Mouse (Mus musculus) spleen, adult 2 months (tissue): ENCODE data around the gene Tmem170.

Experiments
- CTCF ChIP-seq: fragments of 200-500 bp; IDR thresholded peaks from 2 replicates; pipeline ENCODE4 v1.5.1; 2011; ENCODE audit warnings: mild to moderate bottlenecking, inconsistent platforms; ENCODE audit not compliant: insufficient read depth, insufficient read length, insufficient replicate concordance; ENCODE audit errors: extremely low read depth
- POLR2A ChIP-seq: fragments of 200-500 bp; IDR thresholded peaks from 2 replicates; pipeline ENCODE4 v1.6.1; 2011; ENCODE audit warnings: low read depth, low read length, inconsistent platforms

GRCm38 (mm10) chr8:111898586-111898985 lies 22.0 kb upstream of the Tmem170 start:
- no peak for TF ChIP-seq POLR2A
- no peak for TF ChIP-seq CTCF
